Mouse (Mus musculus): ENCODE measurements around the gene Arl16. TPM values are rescaled to one million over a fixed set of nuclear protein-coding genes. Genes with fewer than 3 reads are reported as not detected.
A peak's percentile ranks its signal among the peaks of the same experiment; 100 is the strongest.

Gene Arl16
- total RNA-seq, 2 experiments from 2014 or later = 9.1 to 15.1 TPM

- no peak for ATAC-seq (ENCODE audit: poor library complexity, severe bottlenecking)
These were observed 14.1 kb downstream of the Arl16 start, which contains the start of gene Pde6g for GRCm38 (mm10) chr11:120453306-120453705. Gene Pde6g, minus strand, starts transcription at chr11:120453500.

GRCm38 (mm10) chr11:120452246-120452645 lies 15.2 kb downstream of the Arl16 start:
- no peak for ATAC-seq (ENCODE audit: poor library complexity, severe bottlenecking)

GRCm38 (mm10) chr11:120447179-120447578 lies 20.2 kb downstream of the Arl16 start:
- ATAC-seq (ENCODE audit: poor library complexity, severe bottlenecking) = no peak

GRCm38 (mm10) chr11:120445475-120445874 lies 21.9 kb downstream of the Arl16 start:
- ATAC-seq (ENCODE audit: poor library complexity, severe bottlenecking) = no peak

- no peak for ATAC-seq (ENCODE audit: poor library complexity, severe bottlenecking)
These were observed 23.3 kb downstream of the Arl16 start for GRCm38 (mm10) chr11:120444106-120444505.

- no peak for ATAC-seq (ENCODE audit: poor library complexity, severe bottlenecking)
These were observed 24.6 kb downstream of the Arl16 start for GRCm38 (mm10) chr11:120442765-120443280.

- ATAC-seq (ENCODE audit: poor library complexity, severe bottlenecking) = no peak
These were observed 25.1 kb downstream of the Arl16 start, which contains the start of gene Tspan10 for GRCm38 (mm10) chr11:120442344-120442743. Gene Tspan10, plus strand, starts transcription at chr11:120442644.

GRCm38 (mm10) chr11:120437857-120438385 lies 29.5 kb downstream of the Arl16 start:
- no peak for ATAC-seq (ENCODE audit: poor library complexity, severe bottlenecking)

GRCm38 (mm10) chr11:120437152-120437856 lies 30.1 kb downstream of the Arl16 start, which contains the start of gene Nploc4:
Gene Nploc4, minus strand, starts transcription at chr11:120437708.
- peak; percentile 95 for ATAC-seq (ENCODE audit: poor library complexity, severe bottlenecking)

- no peak for ATAC-seq (ENCODE audit: poor library complexity, severe bottlenecking)
These were observed 40.7 kb downstream of the Arl16 start for GRCm38 (mm10) chr11:120426727-120427126.

GRCm38 (mm10) chr11:120423569-120424295 lies 43.7 kb downstream of the Arl16 start:
- ATAC-seq (ENCODE audit: poor library complexity, severe bottlenecking) = peak; percentile 52; the same call in 1 of the 2 replicates

GRCm38 (mm10) chr11:120422651-120423568 lies 44.5 kb downstream of the Arl16 start:
- ATAC-seq (ENCODE audit: poor library complexity, severe bottlenecking) = no peak

GRCm38 (mm10) chr11:120418592-120418991 lies 48.8 kb downstream of the Arl16 start:
- ATAC-seq (ENCODE audit: poor library complexity, severe bottlenecking) = no peak

- no peak for ATAC-seq (ENCODE audit: poor library complexity, severe bottlenecking)
These were observed 49.6 kb downstream of the Arl16 start for GRCm38 (mm10) chr11:120417852-120418251.

Other genes starting within 250 kb of the Arl16 start
- 3.1 and 4.4 TPM in 2 replicates for gene Bahcc1, start 234.7 kb downstream of the Arl16 start, total RNA-seq (2015)
- 1.3 and 1.7 TPM in 2 replicates for gene Bahcc1, start 234.7 kb downstream of the Arl16 start, total RNA-seq (2017)
- 4,212 and 4,544 TPM in 2 replicates for gene Actg1, start 119.1 kb downstream of the Arl16 start, total RNA-seq (2015)
- 2,305 and 2,430 TPM in 2 replicates for gene Actg1, start 119.1 kb downstream of the Arl16 start, total RNA-seq (2017)
- not detected in 2 replicates for gene Fscn2, start 106.1 kb downstream of the Arl16 start, total RNA-seq (2015)
- not detected in 2 replicates for gene Fscn2, start 106.1 kb downstream of the Arl16 start, total RNA-seq (2017)
- gene Faap100, start 88.8 kb downstream of the Arl16 start, total RNA-seq (2015) = 5.9 and 6.9 TPM in 2 replicates
- gene Faap100, start 88.8 kb downstream of the Arl16 start, total RNA-seq (2017) = 6.5 and 10.5 TPM in 2 replicates
- gene Nploc4, start 29.9 kb downstream of the Arl16 start, total RNA-seq (2015) = 27.5 and 33.6 TPM in 2 replicates
- 30.8 and 39.5 TPM in 2 replicates for gene Nploc4, start 29.9 kb downstream of the Arl16 start, total RNA-seq (2017)
- 0.16 TPM in 1 of 2 replicates, not detected in the other for gene Tspan10, start 25.0 kb downstream of the Arl16 start, total RNA-seq (2015)
- gene Tspan10, start 25.0 kb downstream of the Arl16 start, total RNA-seq (2017) = not detected in 2 replicates
- 1.1 TPM in 1 of 2 replicates, not detected in the other for gene Pde6g, start 14.1 kb downstream of the Arl16 start, total RNA-seq (2015)
- gene Pde6g, start 14.1 kb downstream of the Arl16 start, total RNA-seq (2017) = not detected in 2 replicates
- 6.2 and 7.7 TPM in 2 replicates for gene Oxld1, start 9.5 kb downstream of the Arl16 start, total RNA-seq (2015)
- gene Oxld1, start 9.5 kb downstream of the Arl16 start, total RNA-seq (2017) = 4.2 and 6.8 TPM in 2 replicates
- 5.8 and 6.2 TPM in 2 replicates for gene Ccdc137, start 9.5 kb downstream of the Arl16 start, total RNA-seq (2015)
- gene Ccdc137, start 9.5 kb downstream of the Arl16 start, total RNA-seq (2017) = 5.9 and 36.8 TPM in 2 replicates
- gene Mrpl12, start 17.0 kb upstream of the Arl16 start, total RNA-seq (2015) = 34.3 and 35.6 TPM in 2 replicates
- 25.4 and 41.7 TPM in 2 replicates for gene Mrpl12, start 17.0 kb upstream of the Arl16 start, total RNA-seq (2017)
- gene Slc25a10, start 24.2 kb upstream of the Arl16 start, total RNA-seq (2015) = 9.3 and 14.7 TPM in 2 replicates
- gene Slc25a10, start 24.2 kb upstream of the Arl16 start, total RNA-seq (2017) = 12.8 and 17.2 TPM in 2 replicates
- gene Gcgr, start 63.1 kb upstream of the Arl16 start, total RNA-seq (2015) = not detected in 2 replicates
- gene Gcgr, start 63.1 kb upstream of the Arl16 start, total RNA-seq (2017) = not detected in 2 replicates
- 79.7 and 83.0 TPM in 2 replicates for gene Mcrip1, start 82.1 kb upstream of the Arl16 start, total RNA-seq (2015)
- gene Mcrip1, start 82.1 kb upstream of the Arl16 start, total RNA-seq (2017) = 18.3 and 30.5 TPM in 2 replicates
- gene Ppp1r27, start 83.5 kb upstream of the Arl16 start, total RNA-seq (2015) = not detected in 2 replicates
- gene Ppp1r27, start 83.5 kb upstream of the Arl16 start, total RNA-seq (2017) = not detected in 2 replicates
- 301 and 325 TPM in 2 replicates for gene P4hb, start 105.6 kb upstream of the Arl16 start, total RNA-seq (2015)
- 587 and 590 TPM in 2 replicates for gene P4hb, start 105.6 kb upstream of the Arl16 start, total RNA-seq (2017)
- 506 and 521 TPM in 2 replicates for gene Arhgdia, start 114.0 kb upstream of the Arl16 start, total RNA-seq (2015)
- 226 and 275 TPM in 2 replicates for gene Arhgdia, start 114.0 kb upstream of the Arl16 start, total RNA-seq (2017)
- 143 and 149 TPM in 2 replicates for gene Alyref, start 130.8 kb upstream of the Arl16 start, total RNA-seq (2015)
- gene Alyref, start 130.8 kb upstream of the Arl16 start, total RNA-seq (2017) = 171 and 196 TPM in 2 replicates
- 79.9 and 90.6 TPM in 2 replicates for gene Anapc11, start 130.8 kb upstream of the Arl16 start, total RNA-seq (2015)
- 30.0 and 32.3 TPM in 2 replicates for gene Anapc11, start 130.8 kb upstream of the Arl16 start, total RNA-seq (2017)
- gene Npb, start 140.9 kb upstream of the Arl16 start, total RNA-seq (2015) = not detected in 2 replicates
- gene Npb, start 140.9 kb upstream of the Arl16 start, total RNA-seq (2017) = not detected in 2 replicates
- 11.8 and 13.3 TPM in 2 replicates for gene Pcyt2, start 150.3 kb upstream of the Arl16 start, total RNA-seq (2015)
- 17.3 and 22.6 TPM in 2 replicates for gene Pcyt2, start 150.3 kb upstream of the Arl16 start, total RNA-seq (2017)
- gene Sirt7, start 157.6 kb upstream of the Arl16 start, total RNA-seq (2015) = 51.4 and 53.6 TPM in 2 replicates
- gene Sirt7, start 157.6 kb upstream of the Arl16 start, total RNA-seq (2017) = 119 and 121 TPM in 2 replicates
- 23.1 and 23.8 TPM in 2 replicates for gene Mafg, start 166.0 kb upstream of the Arl16 start, total RNA-seq (2015)
- 58.7 and 68.0 TPM in 2 replicates for gene Mafg, start 166.0 kb upstream of the Arl16 start, total RNA-seq (2017)
- 3.5 and 3.7 TPM in 2 replicates for gene Pycr1, start 176.2 kb upstream of the Arl16 start, total RNA-seq (2015)
- 2.9 TPM in 2 replicates for gene Pycr1, start 176.2 kb upstream of the Arl16 start, total RNA-seq (2017)
- not detected in 2 replicates for gene Myadml2, start 180.6 kb upstream of the Arl16 start, total RNA-seq (2015)
- not detected in 2 replicates for gene Myadml2, start 180.6 kb upstream of the Arl16 start, total RNA-seq (2017)
- not detected in 2 replicates for gene Notum, start 193.6 kb upstream of the Arl16 start, total RNA-seq (2015)
- gene Notum, start 193.6 kb upstream of the Arl16 start, total RNA-seq (2017) = not detected in 2 replicates
- 57.9 and 63.1 TPM in 2 replicates for gene Aspscr1, start 205.4 kb upstream of the Arl16 start, total RNA-seq (2015)
- gene Aspscr1, start 205.4 kb upstream of the Arl16 start, total RNA-seq (2017) = 59.5 and 70.2 TPM in 2 replicates
- 84.6 and 95.8 TPM in 2 replicates for gene Cenpx, start 246.1 kb upstream of the Arl16 start, total RNA-seq (2015)
- 67.0 and 71.5 TPM in 2 replicates for gene Cenpx, start 246.1 kb upstream of the Arl16 start, total RNA-seq (2017)
- gene Lrrc45, start 246.3 kb upstream of the Arl16 start, total RNA-seq (2015) = 6.3 and 7.2 TPM in 2 replicates
- 21.0 and 21.6 TPM in 2 replicates for gene Lrrc45, start 246.3 kb upstream of the Arl16 start, total RNA-seq (2017)

Measured in megakaryocyte, adult 5-6 weeks (primary cell).